Mouse (Mus musculus) T-helper 1 cell (primary cell): ENCODE measurements at regions not wholly inside any gene's neighbourhood (a gene's known extent, or its start where the extent isn't known, plus 50 kb on each side); places are given as distances from the start of the nearest gene placed in this dataset.

ENCODE experiments used
- in situ Hi-C: fragments of 300-600 bp; cut with MboI, MseI; formaldehyde crosslinking; loops from one replicate; pipeline ENCODE4 v1.15.1; 2025; ENCODE audit warnings: high pct_unique_total_duplicates

DNA sequence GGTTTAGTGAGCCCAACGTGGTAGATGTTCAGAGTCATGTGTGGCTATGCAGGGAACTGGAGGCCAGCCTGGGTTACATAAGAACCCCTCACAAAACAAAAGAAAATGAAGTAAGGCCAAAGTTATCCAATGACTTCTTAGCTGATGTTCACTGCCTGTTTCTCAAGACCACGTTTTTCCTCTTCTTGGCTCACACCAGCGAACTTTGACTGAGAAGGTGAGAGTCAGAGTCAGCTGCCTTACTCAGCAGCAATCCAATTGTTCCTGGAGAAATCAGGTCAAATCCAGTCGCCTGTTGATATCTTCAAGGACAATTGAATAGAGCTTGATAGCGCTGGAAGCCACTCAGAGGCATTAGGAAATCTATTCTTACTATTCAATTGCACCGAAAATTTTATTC, 142.0 kb upstream of the Mast4 start:
- in situ Hi-C loops, result no loop called here

- in situ Hi-C loops, result no loop called here
Measured at GRCm38 (mm10) chr13:103472216-103472615, 137.9 kb upstream of the Mast4 start.

GRCm38 (mm10) chr13:103470141-103470540, 135.8 kb upstream of the Mast4 start:
- in situ Hi-C loops, result no loop called here

- in situ Hi-C loops, result no loop called here
Measured at GRCm38 (mm10) chr13:103460499-103460898, 126.2 kb upstream of the Mast4 start.

- in situ Hi-C loops, result no loop called here
Measured at GRCm38 (mm10) chr13:103459486-103460147, 125.3 kb upstream of the Mast4 start.

- in situ Hi-C loops, result no loop called here
Measured at GRCm38 (mm10) chr13:103452837-103453236, 118.5 kb upstream of the Mast4 start.

- in situ Hi-C loops, result no loop called here
Measured at GRCm38 (mm10) chr13:103430589-103430988, 96.3 kb upstream of the Mast4 start.

DNA sequence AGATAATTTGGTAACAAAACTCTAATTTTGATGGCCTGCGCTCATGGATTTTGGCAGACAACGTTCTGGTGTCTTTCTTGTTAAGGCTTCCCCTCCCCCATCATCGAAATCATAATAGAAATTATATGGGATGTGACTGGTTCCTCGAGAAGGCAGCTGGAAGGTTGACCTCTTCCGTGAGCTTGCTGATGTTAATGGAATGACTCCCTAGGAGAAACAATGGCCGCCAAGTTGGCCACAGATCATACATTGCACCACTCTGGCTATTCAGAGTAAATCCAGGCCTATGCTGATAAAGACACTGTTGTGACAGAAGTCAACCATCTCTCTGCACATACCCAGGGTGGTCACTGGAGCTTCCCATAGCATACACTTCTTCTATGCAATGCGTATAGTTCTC, 89.7 kb upstream of the Mast4 start:
- in situ Hi-C loops, result no loop called here

DNA sequence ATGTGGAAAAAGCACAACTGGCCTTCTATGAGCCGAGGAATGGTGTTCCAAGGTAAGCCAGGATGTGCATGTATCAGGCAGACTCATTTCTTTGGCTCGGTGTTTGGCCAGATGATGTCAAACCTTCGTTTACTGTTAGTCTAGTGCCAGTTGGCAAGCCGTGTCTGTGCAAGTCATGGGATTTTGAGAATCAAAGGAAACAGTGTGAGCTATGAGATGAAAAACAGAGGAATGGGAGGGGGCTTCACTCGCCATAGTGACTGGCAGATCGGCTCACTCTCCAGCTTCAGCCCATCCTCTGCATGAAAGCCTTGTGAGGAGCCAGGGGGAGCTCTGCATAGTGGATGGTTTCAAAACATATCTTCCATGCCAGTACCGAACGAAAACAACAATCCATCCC, 89.1 kb upstream of the Mast4 start:
- in situ Hi-C loops, result no loop called here

GRCm38 (mm10) chr13:103422997-103423396, 88.7 kb upstream of the Mast4 start:
- in situ Hi-C loops, result no loop called here

GRCm38 (mm10) chr13:103419146-103419545, 84.8 kb upstream of the Mast4 start:
- in situ Hi-C loops, result no loop called here

- in situ Hi-C loops, result no loop called here
Measured at GRCm38 (mm10) chr13:103417256-103417655, 83.0 kb upstream of the Mast4 start.

DNA sequence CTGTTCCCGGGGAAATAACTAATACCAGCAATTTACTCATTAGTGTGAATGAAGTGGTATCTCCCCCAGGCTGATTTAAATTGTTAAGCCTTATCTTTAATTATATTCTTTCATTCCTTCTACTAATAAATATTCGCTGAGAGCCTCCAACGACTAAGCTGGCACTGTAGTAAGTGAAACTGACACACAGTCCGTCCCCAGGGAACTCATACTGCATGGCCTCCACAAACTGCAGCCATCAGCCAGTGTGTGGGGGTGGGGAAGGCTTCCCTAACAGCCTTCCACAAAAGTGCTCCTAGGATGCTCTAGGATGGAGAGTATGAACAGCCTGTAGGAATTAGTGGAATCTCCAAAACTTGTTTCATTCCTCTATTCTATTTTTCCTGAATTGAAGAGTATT, 81.0 kb upstream of the Mast4 start:
- in situ Hi-C loops, result no loop called here

GRCm38 (mm10) chr13:103412566-103412965, 78.3 kb upstream of the Mast4 start:
- in situ Hi-C loops, result no loop called here

- in situ Hi-C loops, result no loop called here
Measured at GRCm38 (mm10) chr13:103409286-103409685, 75.0 kb upstream of the Mast4 start.

- in situ Hi-C loops, result no loop called here
Measured at GRCm38 (mm10) chr13:103396526-103397020, 62.3 kb upstream of the Mast4 start.

DNA sequence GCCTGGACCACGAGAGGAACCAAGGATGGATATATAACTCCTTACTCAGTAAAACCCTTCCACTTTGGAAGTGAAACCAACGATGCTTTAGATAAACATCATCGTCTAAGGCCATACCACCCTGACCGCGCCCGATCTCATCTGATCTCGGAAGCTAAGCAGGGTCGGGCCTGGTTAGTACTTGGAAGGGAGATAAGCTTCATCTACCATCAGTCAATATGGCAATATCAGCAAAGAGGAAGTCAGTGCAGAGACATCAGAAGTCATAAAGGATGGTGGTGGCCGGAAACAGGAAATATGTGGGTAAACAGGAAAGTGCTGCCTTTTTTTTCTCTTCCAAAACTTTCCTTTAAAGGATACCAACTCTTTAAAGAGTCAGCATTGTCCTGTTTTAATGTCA, 61.8 kb upstream of the Mast4 start:
- in situ Hi-C loops, result no loop called here

GRCm38 (mm10) chr13:103392581-103392980, 58.3 kb upstream of the Mast4 start:
- in situ Hi-C loops, result no loop called here

DNA sequence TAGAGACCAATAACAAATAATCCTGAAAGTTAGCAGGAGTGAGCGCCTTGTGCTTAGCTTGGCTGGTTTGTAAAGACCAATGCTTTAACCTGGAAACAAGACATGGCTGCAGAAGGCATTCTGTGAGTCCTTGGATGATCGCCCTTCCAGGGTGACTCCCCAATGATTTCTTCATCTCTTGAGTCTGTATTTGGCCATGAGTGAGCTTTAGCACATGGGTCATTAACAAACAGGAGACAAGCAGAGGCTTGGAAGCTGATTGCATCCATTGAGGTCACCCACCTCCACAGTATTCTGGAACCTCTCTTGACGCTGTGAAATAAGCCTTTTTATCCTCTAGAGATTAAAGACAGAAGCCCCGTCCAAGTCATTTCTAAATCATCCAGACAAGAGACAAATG, 57.1 kb upstream of the Mast4 start:
- in situ Hi-C loops, result no loop called here

GRCm38 (mm10) chr13:103390991-103391390, 56.7 kb upstream of the Mast4 start:
- in situ Hi-C loops, result no loop called here

DNA sequence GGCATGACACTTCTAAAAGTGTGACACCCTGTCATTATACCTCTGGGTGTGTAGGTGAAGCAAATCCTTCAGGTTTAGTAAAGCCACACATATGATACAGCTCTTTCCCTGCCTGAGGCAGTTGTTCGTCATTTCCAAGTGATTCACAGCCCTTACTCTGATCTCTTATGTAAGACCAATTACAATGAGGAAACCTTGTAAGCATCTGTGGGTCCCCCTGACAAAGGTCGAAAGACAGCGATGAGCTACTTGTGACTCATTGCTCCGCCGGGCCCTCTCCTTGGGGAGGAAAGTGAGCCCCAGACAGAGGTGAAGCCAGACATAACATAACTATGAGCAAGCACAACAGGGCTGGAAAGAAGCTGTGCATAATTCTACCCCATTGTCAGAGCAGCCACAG, 52.7 kb upstream of the Mast4 start:
- in situ Hi-C loops, result no loop called here
